Mouse (Mus musculus) lung, postnatal 0 days (tissue): ENCODE measurements around the gene Pllp.

Experiments
- CTCF ChIP-seq: IDR thresholded peaks from 2 replicates; pipeline ENCODE4 v1.5.1; 2016; ENCODE audit warnings: antibody characterized with exemption, mild to moderate bottlenecking
- EP300 ChIP-seq: IDR thresholded peaks from 2 replicates; pipeline ENCODE4 v1.6.1; 2016; ENCODE audit warnings: antibody characterized with exemption, mild to moderate bottlenecking, control low read depth

DNA sequence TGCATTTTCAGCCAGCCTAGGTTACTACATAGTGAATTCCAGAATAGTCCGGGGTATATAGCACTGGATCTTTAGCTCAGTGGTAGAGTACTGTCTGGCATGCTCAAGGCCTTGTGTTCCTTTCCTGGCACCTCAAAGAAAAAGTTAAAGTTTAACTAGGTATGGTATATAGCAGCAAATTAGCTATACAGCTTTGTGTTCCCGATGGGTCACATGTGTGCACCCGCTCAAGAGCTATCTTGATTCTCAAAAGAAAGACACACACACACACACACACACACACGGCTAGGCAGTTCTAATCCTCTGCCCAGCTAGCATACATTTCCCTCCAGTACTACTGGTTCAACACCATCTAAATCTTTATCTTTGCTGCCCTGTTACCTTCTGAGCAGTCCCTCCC, 35.7 kb downstream of the Pllp start:
- TF ChIP-seq CTCF (no peak), EP300 (no peak)
